8 mouse cellular contexts compared by ENCODE assay signal in genomic region chr4:116122762-116123161, GRCm38 (mm10). TPM values are rescaled to one million over a fixed set of nuclear protein-coding genes. Genes with fewer than 3 reads are reported as not detected.
A peak's percentile ranks its signal among the peaks of the same experiment; 100 is the strongest.
DNase-seq lines count a peak whose midpoint lies in the region; ATAC-seq lines count a peak whose summit lies in the region.

No protein-coding gene starts in this region.

- 0% methylated on average over 1 of the region's 1 CpGs for WGBS in lung, embryonic 16.5 days
- 3% methylated on average over 1 of the region's 1 CpGs for WGBS in limb, embryonic 15.5 days

- no peaks in the 10 kb centered on the region for H3K27me3 ChIP-seq in lung, embryonic 16.5 days (ENCODE audit: control insufficient read depth, insufficient read depth, low read depth, low read length)
- no peaks in the 10 kb centered on the region for H3K27me3 ChIP-seq in erythroblast, embryonic 14.5 days (ENCODE audit: control insufficient read depth)
- no peaks in the 10 kb centered on the region for H3K27me3 ChIP-seq in limb, embryonic 15.5 days
- H3K27me3 ChIP-seq in splenic B cell, adult 2 months (ENCODE audit: control insufficient read depth, insufficient read depth, low read length, poor library complexity, severe bottlenecking): no peaks in the 10 kb centered on the region

- ATAC-seq in lung, embryonic 16.5 days (ENCODE audit: low read depth): no peak
- no peak for ATAC-seq in limb, embryonic 15.5 days (ENCODE audit: insufficient number of reproducible peaks, low FRiP score, low TSS enrichment, low read depth)

- H3K9me3 ChIP-seq in lung, embryonic 16.5 days (ENCODE audit: control insufficient read depth, low read length): no peaks in the 10 kb centered on the region
- no peaks in the 10 kb centered on the region for H3K9me3 ChIP-seq in erythroblast, embryonic 14.5 days (ENCODE audit: control insufficient read depth, low read length)
- H3K9me3 ChIP-seq in limb, embryonic 15.5 days: no peaks in the 10 kb centered on the region

- peak overlapping the region; percentile 57 for H3K4me3 ChIP-seq in lung, embryonic 16.5 days (ENCODE audit: low read length)
- H3K4me3 ChIP-seq in erythroblast, embryonic 14.5 days (replicated peaks): peak overlapping the region; percentile 69
- H3K4me3 ChIP-seq in limb, embryonic 15.5 days: peak overlapping the region; percentile 47

- H3K9ac ChIP-seq in lung, embryonic 16.5 days (ENCODE audit: low read length): peak overlapping the region; percentile 66
- H3K9ac ChIP-seq in limb, embryonic 15.5 days: peak overlapping the region; percentile 35

- peaks cover 9% of the 10 kb centered on the region for H3K4me1 ChIP-seq in lung, embryonic 16.5 days (replicated peaks; ENCODE audit: control insufficient read depth, insufficient read depth, low read length)
- H3K4me1 ChIP-seq in erythroblast, embryonic 14.5 days (ENCODE audit: control insufficient read depth): peaks cover 51% of the 10 kb centered on the region
- H3K4me1 ChIP-seq in limb, embryonic 15.5 days: peaks cover 11% of the 10 kb centered on the region

- DNase-seq in lung, postnatal 25 days (ENCODE audit: low spot score): no peak
- DNase-seq in splenic B cell, adult 2 months (ENCODE audit: low read depth, low spot score): peak; percentile 12
- no peak for DNase-seq in right cerebral cortex, adult 18-20 months
- DNase-seq in cerebellum, postnatal 25 days: no peak
- DNase-seq in adrenal gland, postnatal 36 days: no peak

- H3K36me3 ChIP-seq in lung, embryonic 16.5 days (ENCODE audit: control insufficient read depth, insufficient read depth, low read length): no peaks in the 10 kb centered on the region
- H3K36me3 ChIP-seq in erythroblast, embryonic 14.5 days (ENCODE audit: control insufficient read depth): peaks cover 39% of the 10 kb centered on the region
- H3K36me3 ChIP-seq in limb, embryonic 15.5 days: no peaks in the 10 kb centered on the region; the same call in 1 of the 2 replicates
- no peaks in the 10 kb centered on the region; the same call in 1 of the 2 replicates for H3K36me3 ChIP-seq in splenic B cell, adult 2 months (ENCODE audit: control insufficient read depth, insufficient read depth, low read length, poor library complexity, severe bottlenecking)

- peak overlapping the region; percentile 61 for H3K4me2 ChIP-seq in lung, embryonic 16.5 days (ENCODE audit: low read depth, low read length)
- H3K4me2 ChIP-seq in limb, embryonic 15.5 days: peak overlapping the region; percentile 58

- H3K27ac ChIP-seq in lung, embryonic 16.5 days (ENCODE audit: low read length): no peak overlapping the region
- H3K27ac ChIP-seq in limb, embryonic 15.5 days: no peak overlapping the region

RNA-seq across cellular contexts. Expression of gene Rad54l, which starts 0.7 kb away (rescaled TPM):
- polyA plus RNA-seq in lung, embryonic 16.5 days (2015; fragmentation: Nextera tagmentation; extraction: Ambion mirVana): 30.5 and 31.3 TPM in 2 replicates
- 0.21 and 0.25 TPM in 2 replicates for polyA plus RNA-seq in erythroblast, embryonic 14.5 days (2012)
- polyA plus RNA-seq in limb, embryonic 15.5 days (2015; fragmentation: Nextera tagmentation; extraction: Ambion mirVana): 22.9 and 23.1 TPM in 2 replicates
- 1 to 10 TPM; 1.3 to 2.2 TPM for total RNA-seq in adrenal gland, postnatal 36 days (2021)

RNA-seq across cellular contexts. Expression of gene Pomgnt1, which starts 0.9 kb away (rescaled TPM):
- 56.2 and 59.1 TPM in 2 replicates for polyA plus RNA-seq in lung, embryonic 16.5 days (2015; fragmentation: Nextera tagmentation; extraction: Ambion mirVana)
- 0.10 and 0.18 TPM in 2 replicates for polyA plus RNA-seq in erythroblast, embryonic 14.5 days (2012)
- polyA plus RNA-seq in limb, embryonic 15.5 days (2015; fragmentation: Nextera tagmentation; extraction: Ambion mirVana): 56.6 and 59.7 TPM in 2 replicates
- 10 to 100 TPM; 61.8 to 63.7 TPM for total RNA-seq in adrenal gland, postnatal 36 days (2021)

RNA-seq across cellular contexts. Expression of gene Lurap1, which starts 28.4 kb away (rescaled TPM):
- 3.6 and 3.7 TPM in 2 replicates for polyA plus RNA-seq in lung, embryonic 16.5 days (2015; fragmentation: Nextera tagmentation; extraction: Ambion mirVana)
- polyA plus RNA-seq in erythroblast, embryonic 14.5 days (2012): not detected in 2 replicates
- 2.5 and 2.8 TPM in 2 replicates for polyA plus RNA-seq in limb, embryonic 15.5 days (2015; fragmentation: Nextera tagmentation; extraction: Ambion mirVana)
- total RNA-seq in adrenal gland, postnatal 36 days (2021): 10 to 100 TPM in 1 of 2 experiments, 1 to 10 TPM in 1; 7.6 to 10.1 TPM

RNA-seq across cellular contexts. Expression of gene Tspan1, which starts 44.6 kb away (rescaled TPM):
- 22.6 and 25.9 TPM in 2 replicates for polyA plus RNA-seq in lung, embryonic 16.5 days (2015; fragmentation: Nextera tagmentation; extraction: Ambion mirVana)
- 0.05 TPM in 1 of 2 replicates, not detected in the other for polyA plus RNA-seq in erythroblast, embryonic 14.5 days (2012)
- 0.12 TPM in 1 of 2 replicates, not detected in the other for polyA plus RNA-seq in limb, embryonic 15.5 days (2015; fragmentation: Nextera tagmentation; extraction: Ambion mirVana)
- not detected for total RNA-seq in adrenal gland, postnatal 36 days (2021)

RNA-seq across cellular contexts. Expression of gene Lrrc41, which starts 47.7 kb away (rescaled TPM):
- polyA plus RNA-seq in lung, embryonic 16.5 days (2015; fragmentation: Nextera tagmentation; extraction: Ambion mirVana): 68.9 and 70.9 TPM in 2 replicates
- 0.56 and 1.2 TPM in 2 replicates for polyA plus RNA-seq in erythroblast, embryonic 14.5 days (2012)
- polyA plus RNA-seq in limb, embryonic 15.5 days (2015; fragmentation: Nextera tagmentation; extraction: Ambion mirVana): 78.4 and 81.8 TPM in 2 replicates
- 10 to 100 TPM; 66.1 to 72.7 TPM for total RNA-seq in adrenal gland, postnatal 36 days (2021)

Comparison
In these comparisons a context has a peak if more than half of its experiments do, and no peak if none do; other contexts are left out.
1. RNA of gene Rad54l, which starts 0.7 kb away (polyA plus RNA-seq): 30.5 to 31.3 TPM in lung, embryonic 16.5 days and 22.9 to 23.1 TPM in limb, embryonic 15.5 days; 0.21 to 0.25 TPM in erythroblast, embryonic 14.5 days; every median in the first group is over 10 times any median in the second.
2. RNA of gene Pomgnt1, which starts 0.9 kb away (polyA plus RNA-seq): 56.6 to 59.7 TPM in limb, embryonic 15.5 days and 56.2 to 59.1 TPM in lung, embryonic 16.5 days; 0.10 to 0.18 TPM in erythroblast, embryonic 14.5 days; every median in the first group is over 10 times any median in the second.
3. Peak in every context shown above with its lines, with median percentiles within 50 percentile points of each other: H3K4me3 ChIP-seq.